Mouse (Mus musculus) fibroblast of lung, adult 2 months (primary cell): ENCODE data around the gene Pdzk1.

Source experiments
- DNase-seq: peaks from one replicate; pipeline ENCODE4 v3.0.0-alpha.2; 2011; ENCODE audit warnings: low read depth

The Pdzk1 gene

DNA sequence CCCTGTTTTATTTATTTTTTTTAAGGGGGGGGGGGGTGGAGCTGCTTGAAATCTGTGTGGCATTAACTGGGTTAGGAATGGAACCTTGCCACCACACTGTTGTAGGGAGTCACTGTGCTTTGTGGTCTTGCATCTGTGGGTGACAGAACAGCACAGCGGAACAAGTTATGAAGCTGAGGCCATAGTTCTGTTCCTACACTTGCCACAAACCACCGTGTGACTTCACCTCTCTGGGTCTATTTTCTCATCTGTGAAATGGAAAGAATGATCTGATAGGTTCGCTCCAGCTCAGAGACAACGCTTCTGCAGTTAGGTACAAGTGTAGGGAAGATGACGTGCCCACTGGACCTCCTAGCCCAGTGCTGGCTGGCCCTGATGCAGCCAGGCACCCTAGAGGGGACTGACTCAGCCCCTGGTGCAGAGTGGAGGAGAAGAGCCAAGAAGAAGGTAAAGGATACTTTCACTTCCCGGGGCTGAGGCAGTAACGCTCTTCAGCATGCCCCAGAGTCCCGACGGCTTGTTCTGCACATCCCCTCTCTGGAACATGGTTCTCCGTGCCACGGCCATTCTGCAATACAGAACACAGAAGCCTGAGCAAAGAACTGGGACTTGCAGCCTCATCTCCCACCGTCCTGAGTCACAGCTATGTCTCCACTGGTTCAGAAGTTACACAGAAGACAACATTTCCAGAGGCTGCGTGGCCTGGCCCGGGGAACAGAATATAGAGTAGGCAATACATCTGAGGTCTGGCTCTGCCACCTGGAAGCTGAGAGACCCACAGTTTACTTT is 53.2 kb downstream of the Pdzk1 start:
- DNase-seq: no peak

DNA sequence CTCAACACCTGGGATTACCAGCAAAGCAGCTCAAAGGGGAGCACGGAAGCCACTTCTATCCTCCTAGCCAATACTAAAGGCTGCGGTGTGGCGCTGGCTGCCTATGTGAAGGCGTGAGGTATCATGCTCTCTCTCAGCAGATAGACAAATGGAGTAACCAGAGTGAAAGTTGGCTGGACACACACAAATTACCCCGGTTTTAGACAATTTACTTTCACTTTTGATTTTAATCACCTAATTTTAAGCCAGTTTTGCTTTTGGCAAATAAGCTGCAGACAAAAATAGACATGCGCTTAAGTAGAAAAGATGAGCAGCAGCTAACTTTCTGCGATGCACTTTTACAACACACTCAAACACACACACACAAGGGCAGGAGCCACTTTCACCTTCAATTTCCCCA is 54.6 kb downstream of the Pdzk1 start:
- no peak for DNase-seq

DNA sequence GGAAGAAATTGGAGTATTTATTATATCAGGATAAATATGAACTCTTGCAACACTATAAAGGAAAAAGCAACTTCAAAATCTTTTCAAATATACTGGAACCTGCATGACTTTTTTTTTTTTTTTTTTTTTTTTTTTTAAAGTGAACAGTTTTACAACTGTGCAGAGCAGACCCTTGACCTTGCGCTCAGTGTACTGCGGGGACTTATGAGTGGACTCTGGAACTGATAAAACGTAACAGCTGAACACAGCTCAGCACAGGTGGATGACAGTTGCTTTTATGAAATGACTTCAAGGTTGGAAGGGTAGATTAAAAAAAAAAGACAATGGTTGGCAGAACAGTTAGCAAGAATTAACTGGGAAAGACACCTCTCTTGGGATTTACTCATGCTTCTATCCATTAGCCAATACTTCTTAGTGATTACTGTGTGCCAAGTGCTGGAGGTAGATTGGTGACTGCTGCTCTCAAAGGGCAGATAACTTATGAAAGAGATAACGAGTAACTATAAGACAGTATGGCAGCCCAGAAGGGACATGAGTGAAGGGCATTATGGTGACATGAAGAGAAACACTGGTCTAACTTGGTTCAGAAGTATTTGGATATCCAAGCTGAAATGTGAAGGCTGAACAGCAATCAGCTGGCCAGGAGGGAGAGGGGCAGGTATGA is 73.4 kb downstream of the Pdzk1 start:
- DNase-seq: no peak

DNA sequence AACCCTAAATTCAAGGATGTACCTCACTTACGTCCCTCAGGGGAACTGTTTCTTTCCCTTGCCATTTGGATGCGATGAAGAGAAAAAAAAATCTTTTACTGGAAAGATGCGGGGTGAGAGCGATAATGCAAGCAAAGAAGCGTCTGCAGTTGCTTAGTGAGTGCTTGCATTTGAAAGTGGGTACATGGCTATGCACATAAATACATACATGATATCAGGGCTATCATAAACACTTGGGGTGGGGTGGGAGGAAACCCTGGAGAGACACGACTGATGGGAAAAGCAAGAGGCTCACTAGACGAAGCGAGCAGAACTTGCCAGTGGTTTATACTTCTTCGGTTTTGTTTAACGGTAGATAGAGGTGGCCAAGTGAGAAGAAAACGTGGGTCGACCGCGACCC is 75.3 kb downstream of the Pdzk1 start, which contains the start of gene Gja5:
Gene Gja5, plus strand, starts transcription at position 301 of the 400 bp plus-strand sequence.
- DNase-seq: no peak

GRCm38 (mm10) chr3:96904851-96905541 is 75.9 kb downstream of the Pdzk1 start, which contains the start of gene Gpr89:
TSS of gene Gpr89 (minus strand) at chr3:96905346.
- DNase-seq: peak; percentile 67

GRCm38 (mm10) chr3:96905592-96905991 is 76.5 kb downstream of the Pdzk1 start:
- no peak for DNase-seq
